Mouse (Mus musculus) brain, adult 2 months (tissue): ENCODE results near the gene Rplp2.
"Not testable (repeated sequence)": the region's sequence is repeated elsewhere in the genome, so short reads cannot be mapped to it uniquely, and the experiment has no call there.

Experiments
- DNase-seq: peaks from one replicate; pipeline ENCODE4 v3.0.0; 2011; ENCODE audit warnings: low read depth, low spot score

Rplp2 gene

DNA sequence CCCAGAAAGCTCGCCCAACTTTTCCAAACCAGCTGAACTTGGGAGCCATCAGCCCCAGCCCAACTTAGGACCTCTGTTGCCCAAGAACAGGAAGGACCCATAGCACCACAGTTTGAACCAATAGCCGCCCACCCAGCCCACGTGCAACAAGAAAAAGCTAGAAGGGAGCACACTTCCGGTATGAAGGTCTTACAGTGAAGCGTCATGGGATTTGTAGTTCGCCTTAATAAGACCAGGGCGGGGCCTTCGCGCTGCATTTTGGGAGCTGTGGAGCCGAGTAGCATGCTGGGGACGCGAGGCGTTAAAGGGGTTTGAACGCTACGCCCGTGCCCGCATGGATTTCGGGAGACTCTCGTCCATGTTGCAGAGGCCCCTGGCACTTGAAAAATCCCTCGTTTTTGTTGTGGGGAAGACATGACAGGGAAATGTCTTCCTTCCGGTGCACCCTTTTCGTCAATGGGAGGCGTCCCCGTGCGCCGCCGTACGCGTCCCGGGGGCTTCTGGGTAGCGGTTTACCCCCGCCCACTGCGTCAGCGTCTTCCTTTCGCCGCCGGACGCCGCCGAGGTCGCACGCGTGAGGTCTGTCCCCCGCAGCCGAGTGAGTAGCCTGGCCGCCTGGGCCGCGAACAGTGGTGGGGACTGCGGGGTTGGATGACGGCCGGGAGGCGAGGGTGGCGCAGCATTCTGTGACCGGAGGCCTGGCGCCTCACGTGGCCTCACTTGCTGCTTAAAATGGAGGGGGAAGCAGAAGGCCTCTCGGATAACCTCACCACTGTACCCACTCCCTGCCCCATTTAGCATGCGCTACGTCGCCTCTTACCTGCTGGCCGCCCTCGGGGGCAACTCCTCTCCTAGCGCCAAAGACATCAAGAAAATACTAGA lies at the start of gene Rplp2:
Rplp2 (plus strand) TSS at position 261 of the 882 bp plus-strand sequence.
- peak; percentile 97 for DNase-seq

DNA sequence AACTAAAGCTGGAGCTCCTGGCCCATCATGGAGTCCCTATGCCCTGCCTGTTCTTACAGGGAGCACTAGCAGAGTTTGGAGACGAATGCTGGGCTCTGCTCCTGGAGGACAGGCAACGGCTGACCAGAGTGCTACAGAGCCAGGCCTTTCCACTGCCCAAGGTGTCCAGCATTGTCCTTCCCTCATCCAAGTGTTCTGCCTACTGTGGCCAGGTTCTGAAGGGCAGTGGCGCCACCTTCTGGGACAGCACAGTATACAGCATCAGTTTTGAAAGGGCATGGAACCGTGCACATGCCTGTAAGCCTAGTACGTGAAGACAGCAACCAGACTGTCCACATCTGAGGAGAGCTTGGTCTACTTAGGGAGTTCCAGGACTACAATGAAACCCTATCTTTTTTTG lies 43.9 kb upstream of the Rplp2 start:
- DNase-seq = peak; percentile 84

DNA sequence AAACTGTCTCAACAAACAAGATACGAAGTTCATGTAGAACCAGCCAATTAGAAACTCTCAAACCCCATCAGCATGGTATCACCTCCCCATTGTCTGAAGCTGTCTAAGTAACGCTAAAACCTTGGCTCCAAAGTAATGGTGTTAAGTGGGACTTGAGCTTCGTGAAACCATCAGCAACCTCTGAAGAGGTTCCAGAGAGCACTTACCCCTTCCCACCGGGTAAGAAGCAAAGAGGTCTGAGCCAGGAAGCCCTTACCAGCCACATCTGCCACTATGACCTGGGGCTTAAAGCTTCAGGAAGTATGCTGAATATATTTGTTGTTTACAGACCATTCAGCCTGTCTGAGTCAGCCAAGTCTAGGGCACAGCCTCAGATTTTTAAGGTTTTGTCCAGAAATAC lies 41.7 kb upstream of the Rplp2 start:
- no peak for DNase-seq

DNA sequence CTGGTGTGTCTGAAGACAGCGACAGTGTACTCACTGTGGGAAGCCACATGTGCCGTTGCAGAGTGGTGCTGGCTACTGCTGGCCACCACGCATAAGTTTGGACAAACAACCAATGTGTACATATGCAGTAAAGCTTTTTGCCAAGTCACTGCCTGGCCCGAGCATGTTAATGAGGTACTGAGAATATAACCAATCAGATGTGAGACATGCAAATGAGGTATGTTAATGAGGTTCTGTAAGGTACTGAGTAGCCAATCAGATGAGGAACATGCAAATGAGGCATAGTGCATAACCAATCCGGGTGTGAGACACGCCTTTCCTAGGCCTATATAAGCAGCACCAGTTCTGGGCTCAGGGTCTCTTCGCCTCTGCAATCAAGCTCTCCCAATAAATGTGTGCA lies 39.5 kb upstream of the Rplp2 start:
- not testable (repeated sequence) for DNase-seq

DNA sequence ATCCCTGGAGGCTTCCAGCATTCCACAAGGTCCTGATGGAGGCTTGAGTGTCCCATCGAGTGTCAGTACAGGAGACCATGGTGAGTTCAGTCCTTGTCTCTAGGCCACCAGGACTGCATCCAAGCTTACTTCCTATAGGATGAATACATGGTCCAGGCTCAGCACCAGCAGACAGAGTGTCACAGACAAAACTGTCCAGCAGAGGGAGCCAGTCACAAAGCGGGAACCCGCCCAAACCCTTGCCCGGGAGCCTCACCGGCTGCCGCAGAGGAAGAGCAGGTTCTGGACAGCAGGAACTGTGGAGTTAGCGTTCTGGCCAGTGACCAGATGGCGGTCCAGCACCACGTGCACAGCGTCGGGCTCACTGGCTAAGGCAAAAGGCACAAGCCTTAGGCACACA lies 38.3 kb upstream of the Rplp2 start:
- peak; percentile 95 for DNase-seq

DNA sequence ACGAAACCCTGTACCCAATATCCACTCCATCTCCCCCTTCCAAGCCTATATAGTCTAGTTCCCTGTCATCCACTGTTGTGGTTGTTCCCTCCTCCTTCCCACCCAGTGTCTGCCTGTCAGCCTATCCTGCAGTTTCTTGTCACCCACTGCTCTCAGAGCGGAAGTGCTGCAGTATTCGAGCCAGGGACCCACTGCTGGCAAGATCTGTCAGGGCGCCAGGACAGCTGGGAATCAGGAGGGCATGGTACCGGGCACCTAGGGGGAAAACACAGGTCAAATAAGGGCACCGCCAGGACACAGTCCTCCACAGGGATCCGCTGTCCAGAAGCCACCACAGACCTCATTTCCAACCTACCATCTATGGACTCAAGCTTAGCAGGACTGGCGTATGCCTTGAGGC lies 36.5 kb upstream of the Rplp2 start:
- DNase-seq = peak; percentile 15

DNA sequence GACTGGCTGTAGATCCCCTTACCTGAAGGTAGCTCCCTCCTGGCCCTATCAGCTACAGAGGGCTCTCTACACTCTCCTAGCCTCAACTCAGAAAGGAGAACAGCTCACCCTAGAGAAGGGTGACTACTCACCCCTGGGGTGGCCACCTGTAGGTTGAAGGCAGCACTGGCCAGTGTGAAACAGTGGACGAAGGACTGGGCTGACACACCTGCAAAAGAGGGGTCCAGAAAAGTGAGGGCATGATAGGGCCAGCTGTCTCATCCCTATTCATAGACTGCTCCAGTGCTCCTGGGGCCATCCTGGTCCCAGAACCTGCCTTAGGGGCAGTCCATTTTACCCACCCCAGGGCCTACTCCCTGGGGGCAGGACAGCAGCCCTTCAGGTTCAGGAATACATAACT lies 35.5 kb upstream of the Rplp2 start:
- DNase-seq = no peak

DNA sequence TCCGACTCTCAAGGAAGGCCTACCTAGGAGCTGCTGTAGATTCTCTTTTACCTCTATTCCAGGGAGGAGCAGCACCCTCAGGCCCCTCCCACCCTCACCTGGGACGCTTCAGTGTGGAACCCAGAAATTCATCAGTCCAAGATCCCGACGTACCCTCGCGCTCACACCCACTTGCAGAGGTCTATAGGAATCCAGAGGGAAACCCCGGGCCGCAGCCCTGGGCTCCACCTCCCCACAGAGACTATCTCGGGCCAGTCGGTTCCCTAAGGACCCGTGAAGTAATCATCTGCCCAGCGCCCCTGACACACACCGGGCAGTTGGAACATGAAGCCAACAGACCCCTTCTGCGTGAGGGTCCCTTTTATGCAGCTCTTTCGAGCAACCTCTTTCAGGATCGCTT lies 33.8 kb upstream of the Rplp2 start:
- peak; percentile 26 for DNase-seq

DNA sequence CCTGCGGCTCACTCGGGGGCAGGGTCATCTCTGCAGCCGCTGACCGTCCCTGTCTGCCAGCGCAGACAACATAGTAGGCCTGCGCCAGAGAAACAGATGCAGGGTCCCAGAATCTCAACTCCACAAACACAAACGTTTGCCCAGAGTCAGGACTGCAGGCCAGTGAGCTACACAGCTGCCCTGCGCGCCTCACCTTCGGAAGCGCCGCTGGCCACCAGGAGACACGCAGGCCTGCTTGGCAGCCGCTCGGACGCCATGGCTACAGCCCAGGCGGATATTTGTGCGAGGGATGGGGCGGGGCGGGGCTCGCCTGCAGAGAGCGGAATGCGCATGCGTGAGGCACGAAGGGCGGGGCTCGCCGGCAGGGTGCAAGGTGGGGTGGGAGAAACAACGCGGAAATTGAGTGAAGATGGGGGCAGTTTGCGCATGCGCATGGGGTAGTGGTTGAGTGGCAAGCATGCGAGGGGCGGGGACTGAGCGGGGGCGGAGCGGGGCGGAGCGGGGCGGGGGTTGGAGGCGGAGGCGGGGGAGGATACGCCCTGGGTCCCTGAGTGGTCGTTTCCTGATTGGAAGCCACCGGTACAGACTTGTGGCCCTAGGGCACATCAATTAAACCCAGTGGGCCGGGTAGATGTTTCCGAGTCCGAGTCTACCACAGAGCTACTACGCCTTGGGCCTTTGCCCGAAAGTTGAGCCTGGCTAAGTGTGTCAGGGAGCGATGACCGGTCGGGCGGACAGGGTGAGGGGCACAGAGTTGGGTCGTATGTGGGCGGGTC lies 33.2 kb upstream of the Rplp2 start, which contains the start of gene Gatd1:
Gatd1 (minus strand) TSS at position 328 of the 776 bp plus-strand sequence.
- peak; percentile 99 for DNase-seq

DNA sequence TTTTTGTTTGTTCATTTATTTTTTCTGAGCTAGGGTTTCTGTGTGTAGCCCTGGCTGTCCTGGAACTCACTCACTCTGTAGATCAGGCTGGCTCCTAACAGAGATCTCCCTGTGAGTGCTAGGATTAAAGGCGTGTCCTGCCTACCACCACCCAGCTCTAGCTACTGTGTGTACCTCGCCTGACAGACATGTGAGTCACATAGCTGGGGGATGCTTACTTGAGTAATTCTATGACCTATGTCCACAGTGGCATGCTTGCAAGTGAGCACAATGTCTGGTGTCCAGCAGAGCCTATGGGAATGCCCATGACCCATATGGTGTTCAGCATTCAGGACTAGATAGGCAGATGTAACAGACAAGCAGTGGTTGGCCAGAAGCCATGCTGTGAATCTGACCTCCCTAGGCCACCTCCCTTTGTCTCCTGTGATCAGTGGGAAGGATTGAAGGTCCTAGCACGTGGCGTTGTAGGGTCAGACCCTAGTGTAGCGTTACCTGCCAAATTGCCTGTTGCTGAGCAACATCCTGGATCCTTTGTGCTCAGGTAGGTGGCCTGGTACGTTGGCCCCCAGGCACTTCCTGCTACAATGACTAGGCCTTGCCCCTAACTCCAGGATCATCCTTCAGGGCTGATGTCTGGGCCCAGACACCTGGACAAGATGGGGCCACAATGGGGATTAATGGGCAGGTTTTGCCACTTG lies 30.9 kb upstream of the Rplp2 start:
- DNase-seq = no peak

DNA sequence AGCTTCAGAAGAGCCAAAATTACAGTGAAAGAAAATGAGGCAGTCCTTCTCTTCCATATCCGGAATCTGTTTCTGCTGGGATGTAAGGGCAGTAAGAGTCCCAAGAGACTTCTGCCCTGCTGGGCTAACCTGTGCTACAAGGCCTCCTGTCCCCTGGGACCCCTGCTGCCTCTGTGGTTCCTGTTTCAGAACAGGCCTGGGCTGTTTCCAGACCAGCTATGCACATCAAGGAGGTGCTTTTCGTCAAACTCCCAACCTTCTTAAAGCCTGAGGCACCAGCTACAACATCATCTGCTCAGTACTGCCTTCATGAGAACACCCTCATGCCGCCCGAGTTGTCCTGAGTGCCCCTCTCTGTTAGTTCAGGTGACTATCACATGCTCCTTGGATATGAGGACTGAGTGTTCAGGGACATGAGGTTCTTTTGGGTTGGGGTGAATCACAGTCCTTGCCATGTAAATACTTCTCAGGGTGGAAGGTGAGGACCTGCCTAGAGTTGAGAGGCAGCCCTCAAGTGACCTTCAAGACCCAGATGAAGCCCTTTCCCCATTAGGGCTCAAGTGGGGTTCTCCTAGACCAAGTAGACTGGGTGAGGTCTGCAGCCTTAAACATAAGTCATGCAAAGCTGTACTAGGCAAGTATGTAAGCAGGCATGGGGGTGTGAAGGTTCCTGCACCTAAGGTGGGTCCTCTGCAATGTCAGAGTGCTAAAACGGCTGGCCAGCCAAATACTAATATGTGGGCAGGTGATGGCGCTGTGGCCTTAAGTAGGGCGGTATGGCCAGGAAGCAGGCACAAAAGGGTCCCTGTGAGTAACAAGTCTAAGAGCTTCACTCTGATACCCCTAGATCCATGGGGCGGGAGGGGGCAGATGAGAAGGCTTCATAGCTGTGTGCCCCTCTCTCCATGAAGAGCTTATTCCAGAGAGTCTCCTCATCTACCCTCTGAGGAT lies 29.2 kb upstream of the Rplp2 start:
- no peak for DNase-seq

DNA sequence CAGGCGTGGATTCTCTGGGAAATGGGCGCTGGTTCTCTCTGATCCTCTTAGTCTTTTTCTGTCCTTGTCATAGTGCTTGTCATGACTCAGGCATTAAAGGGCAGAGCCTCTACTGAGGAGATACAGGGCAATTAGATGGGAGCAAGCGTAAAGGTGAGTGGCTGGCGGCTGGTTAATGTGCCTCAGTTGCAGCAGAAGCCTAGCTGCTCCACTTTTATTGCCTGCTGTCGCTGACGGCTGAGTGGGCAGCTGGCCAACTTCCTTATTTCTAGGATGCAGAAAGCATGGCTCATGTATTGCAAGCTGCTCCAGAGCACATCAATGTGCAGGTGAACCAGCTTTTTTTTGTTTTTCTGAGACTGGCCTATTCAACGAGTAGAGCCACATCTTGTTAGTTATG lies 28.2 kb upstream of the Rplp2 start:
- DNase-seq = peak; percentile 71

DNA sequence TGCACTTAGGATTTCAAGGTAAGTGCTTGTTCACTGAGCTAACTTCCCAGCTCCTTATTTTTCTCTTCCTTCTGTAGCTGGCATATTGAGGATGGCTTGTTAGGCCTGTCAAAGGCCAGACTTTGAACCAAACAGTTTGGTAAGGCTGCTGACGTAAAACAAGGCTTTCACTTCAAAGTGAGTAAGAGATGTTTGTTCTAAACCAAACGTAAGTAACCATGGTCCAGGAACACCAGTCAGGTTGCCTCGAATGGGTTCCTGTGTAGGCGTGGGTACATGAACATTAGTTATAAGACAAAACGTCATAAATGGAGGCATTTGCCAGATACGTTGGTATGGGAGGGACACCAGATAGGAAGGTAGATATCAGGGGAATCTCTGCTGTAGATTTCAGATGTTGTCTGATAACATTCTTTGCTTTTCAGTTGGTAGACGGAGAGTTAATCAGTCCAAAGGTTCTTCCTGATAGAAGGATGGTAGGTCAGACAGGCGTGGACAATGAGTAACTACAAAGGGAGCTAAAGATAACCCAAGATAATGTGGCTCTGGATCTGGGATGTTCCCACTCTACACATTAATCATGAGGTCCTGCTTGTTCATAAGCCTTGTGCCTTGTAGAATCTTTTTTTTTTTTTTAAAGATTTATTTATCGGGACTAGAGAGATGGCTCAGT lies 27.0 kb upstream of the Rplp2 start:
- no peak for DNase-seq

DNA sequence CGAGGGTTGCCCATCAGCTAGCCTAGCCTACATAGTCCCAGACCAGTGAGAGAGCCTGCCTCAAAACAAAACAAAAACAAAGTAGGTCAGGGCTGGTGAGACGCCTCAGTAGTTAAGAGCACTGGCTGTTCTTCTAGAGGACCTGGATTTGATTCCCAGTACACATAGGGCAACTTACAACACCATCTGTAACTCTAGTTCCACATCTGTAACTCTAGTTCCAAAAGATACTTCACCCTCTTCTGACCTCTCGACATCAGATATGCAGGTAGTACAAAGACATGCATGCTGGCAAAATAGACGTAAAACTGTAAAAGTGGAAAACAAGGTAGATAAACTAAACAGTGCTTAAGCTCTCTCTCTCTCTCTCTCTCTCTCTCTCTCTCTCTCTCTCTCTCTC lies 23.4 kb upstream of the Rplp2 start:
- DNase-seq = no peak

DNA sequence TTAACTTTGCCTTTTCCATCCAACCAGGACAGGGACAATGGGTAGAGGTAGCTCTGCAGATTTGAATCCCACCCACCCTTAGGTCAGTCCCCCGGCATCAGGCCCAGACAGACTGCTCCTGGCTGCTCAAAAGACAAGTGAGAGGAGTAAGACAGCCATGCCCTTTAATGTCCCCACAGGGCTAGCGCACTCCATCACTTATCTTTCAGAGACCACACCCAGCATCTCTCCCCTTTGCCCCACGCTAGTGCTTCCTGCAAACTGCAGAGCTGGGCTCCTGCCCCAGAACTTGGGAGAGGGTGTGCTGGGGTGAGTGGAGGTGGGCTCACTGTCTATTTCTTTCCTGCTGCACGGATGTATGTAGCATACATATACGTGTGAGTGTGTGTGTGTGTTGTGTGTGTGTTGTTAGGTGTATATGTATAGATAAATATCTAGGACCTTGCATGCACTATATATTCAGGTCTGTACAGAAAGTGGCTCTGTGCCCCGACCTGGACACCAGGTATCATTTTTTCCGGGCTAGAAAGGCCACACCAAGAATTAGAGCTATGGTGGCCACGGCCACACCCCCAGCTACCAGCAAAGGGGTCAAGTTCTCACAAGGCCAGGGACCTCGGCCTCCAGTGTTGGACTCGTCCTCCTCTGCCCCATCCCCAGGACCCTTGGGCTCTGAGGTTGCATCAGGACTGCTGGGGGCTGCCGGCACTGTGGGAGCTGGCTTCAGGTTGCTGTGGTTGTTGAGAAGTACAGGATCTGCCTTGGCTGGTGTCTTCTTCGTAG lies 20.0 kb upstream of the Rplp2 start:
- DNase-seq = no peak

DNA sequence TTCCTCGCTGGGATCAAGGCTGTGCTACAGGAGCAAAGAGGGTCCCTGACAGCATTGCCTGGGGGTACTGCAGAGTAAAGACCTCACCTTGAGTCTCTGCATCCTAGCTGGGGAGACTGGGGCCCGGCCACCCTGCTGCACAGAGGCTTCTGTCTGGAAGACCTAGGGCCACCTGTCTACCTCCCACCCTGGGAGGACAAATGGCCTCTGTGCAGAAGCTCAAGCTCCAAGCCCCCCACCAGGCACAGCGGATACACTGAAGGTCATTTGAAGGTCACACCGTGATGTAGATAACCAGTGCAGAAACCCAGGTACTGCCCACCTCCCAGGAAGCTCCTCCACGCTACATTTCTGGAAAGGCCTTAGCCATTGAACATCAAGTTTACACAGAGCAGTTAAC lies 18.5 kb upstream of the Rplp2 start:
- no peak for DNase-seq

DNA sequence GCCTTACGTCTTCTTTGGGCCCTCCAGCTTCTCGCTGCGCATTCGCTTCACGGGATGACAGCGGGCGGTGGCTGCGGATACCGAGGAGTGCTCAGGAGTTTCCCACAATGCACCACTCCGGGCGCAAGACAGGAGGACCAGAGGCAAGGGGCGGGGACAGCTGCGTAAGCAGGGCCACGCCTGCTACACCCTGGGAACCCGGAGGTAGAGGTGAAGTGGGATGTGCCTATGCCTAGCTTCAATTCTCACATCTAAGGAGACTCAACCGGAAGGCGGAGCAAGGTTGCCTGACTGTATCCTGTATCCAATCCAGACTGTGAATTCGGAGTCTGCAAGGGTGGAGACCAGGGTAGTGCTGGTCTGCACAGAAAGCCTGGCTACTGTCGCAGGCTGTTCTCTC lies 17.9 kb upstream of the Rplp2 start, which contains the start of gene Cend1:
Cend1 (minus strand) TSS at position 182 of the 400 bp plus-strand sequence.
- peak; percentile 99 for DNase-seq

DNA sequence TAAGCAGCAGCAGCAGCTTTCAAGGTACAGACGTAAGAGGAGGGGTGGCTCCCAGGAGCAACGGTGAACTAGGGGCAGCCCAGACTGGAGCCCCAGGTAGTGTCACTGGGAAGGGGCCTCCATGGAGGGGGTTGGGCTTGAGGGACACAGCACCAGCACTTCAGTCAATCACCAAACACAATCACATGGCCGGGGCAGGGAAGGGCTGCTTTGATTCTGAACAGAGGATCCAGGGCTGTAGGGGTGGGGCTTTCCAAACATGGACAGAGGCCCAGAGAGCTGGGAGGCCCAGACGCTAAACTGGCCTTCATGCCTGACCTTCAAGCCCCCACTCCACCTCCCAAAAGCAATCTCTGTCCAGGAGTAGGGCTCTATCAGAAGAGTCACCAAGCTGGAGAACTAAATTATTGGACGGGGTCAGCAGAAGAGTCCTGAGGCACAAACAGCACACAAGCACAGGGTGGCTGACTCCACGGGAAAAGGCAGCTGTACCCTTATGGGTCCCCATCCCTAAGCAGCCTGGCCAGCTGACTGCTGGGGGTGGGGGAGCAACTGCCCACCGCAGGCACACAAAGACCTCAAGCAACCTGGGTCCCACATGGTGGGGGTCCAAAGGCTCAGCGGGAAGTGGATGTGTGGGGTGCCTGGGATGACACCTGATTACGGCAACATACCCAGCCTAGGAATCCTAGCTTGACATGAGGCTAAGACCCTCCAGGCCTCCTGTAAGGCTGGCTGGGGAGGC lies 17.2 kb upstream of the Rplp2 start:
- DNase-seq = no peak
